Mouse (Mus musculus) cortical plate, adult 2 months (tissue): ENCODE data around the gene Tmem252.

ENCODE experiments used
- CTCF ChIP-seq: fragments of 200-500 bp; IDR thresholded peaks from 2 replicates; pipeline ENCODE4 v1.5.1; 2011; ENCODE audit warnings: mild to moderate bottlenecking, control low read depth, low read length; ENCODE audit not compliant: insufficient read depth; ENCODE audit errors: extremely low read depth
- POLR2A ChIP-seq: fragments of 200-500 bp; IDR thresholded peaks from 2 replicates; pipeline ENCODE4 v1.6.1; 2011; ENCODE audit warnings: mild to moderate bottlenecking, low read length, control low read depth; ENCODE audit not compliant: insufficient read depth; ENCODE audit errors: extremely low read depth

- TF ChIP-seq POLR2A (no peak), CTCF (no peak)
These were observed 30.5 kb downstream of the Tmem252 start for GRCm38 (mm10) chr19:24704326-24704725.
